Mouse (Mus musculus): ENCODE results near the gene Gm17949.

Gene Gm17949

DNA sequence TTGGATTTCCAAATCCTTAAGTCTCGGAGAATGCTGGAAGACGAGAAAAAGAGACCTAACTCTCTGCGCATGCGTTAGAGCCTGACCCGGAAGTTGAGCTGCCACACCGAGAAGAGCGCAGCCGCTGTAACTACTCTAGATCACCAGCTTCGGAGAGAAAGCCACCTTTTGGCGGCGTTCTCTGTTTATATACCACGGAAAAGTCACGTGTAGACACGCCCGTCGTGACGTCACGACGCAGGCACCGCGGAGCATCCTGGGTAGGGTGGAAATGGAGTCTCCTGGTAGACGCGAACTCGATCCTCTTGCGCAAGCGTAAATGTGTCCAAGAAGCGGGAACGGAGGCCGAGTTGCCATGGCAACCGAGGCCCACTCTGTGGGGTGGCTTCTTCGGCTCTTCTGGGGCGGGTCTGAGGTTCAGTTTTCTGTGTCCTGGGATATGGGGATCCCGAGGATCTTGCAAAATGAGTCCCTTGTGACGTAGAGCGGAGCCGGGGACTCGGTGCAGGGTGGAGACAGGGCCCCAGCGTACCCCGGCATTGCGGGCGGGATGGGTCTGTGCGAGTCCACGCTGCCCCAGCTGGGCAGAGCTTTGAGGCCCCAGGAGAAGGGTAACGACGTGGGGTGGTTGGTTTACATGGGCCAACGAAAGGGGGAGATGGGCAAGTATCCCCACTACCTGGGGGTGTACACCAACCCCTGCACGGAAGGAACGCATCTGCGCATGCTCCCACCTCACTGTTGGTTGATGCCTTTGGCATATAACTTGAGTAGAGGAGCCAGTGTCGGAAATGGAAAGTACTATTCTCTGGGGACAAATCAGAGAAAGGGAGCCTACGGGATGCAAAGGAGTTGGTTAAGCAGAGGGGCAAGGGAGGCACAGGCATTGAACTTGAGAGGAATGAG is at the start of gene Gm17949, which contains the start of gene Gtf2f1:
TSS of gene Gm17949 (plus strand) at position 234 of the 906 bp plus-strand sequence.
TSS of gene Gtf2f1 (minus strand) at position 53 of the 906 bp plus-strand sequence.
- DNase-seq (ENCODE audit: low spot score), result peak; percentile 77

DNA sequence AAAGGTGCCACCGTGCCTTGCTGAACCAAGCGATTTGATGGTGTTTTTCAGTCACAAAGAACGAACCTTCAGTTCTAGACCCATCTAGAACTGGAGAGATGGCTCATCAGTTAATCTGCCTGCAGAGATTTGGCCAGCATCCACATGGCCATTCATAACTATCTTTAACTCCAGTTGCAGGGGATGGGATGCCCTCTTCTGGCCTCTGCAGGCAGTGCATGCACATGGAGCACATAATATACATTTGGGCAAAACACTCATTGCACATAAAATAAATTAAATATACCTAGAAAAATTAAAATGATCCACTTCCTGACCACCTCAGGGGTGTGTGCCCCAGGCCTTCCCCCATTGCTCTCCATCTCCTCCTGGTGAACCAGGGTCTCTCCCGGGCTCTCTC is 49.4 kb upstream of the Gm17949 start:
- no peak for DNase-seq (ENCODE audit: low spot score)

DNA sequence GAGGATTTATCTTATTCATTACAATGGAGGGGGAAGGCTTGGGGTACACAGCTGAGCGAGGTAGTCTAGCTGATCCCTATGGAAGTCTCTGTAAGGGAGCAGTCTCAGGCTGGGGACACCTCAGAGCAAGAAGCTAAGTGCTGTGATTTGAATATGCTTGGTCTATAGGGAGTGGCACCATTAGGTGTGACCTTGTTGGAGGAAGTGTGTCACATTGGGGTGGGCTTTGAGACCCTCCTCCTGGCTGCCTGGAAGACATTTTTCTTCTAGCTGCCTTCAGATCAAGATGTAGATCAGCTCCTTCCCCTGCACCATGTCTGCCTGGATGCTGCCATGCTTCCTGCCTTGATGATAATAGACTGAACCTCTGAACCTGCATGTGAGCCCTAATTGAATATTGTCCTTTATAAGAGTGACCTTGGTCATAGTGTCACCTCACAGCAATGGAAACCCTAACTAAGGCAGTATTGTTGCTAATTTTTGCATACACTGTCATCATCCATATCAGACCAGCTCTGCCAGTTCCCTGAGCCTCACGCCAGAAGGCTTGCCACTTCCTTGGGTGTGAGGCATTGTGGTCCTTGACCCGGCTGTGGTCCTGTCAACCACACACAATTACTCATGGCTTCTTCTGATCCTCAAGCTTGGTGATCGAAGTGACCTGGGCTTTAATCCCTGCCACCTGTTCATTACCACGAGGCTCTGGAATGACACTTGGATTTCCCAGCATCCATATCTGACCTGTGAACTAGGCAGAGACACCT is 48.4 kb upstream of the Gm17949 start:
- no peak for DNase-seq (ENCODE audit: low spot score)

DNA sequence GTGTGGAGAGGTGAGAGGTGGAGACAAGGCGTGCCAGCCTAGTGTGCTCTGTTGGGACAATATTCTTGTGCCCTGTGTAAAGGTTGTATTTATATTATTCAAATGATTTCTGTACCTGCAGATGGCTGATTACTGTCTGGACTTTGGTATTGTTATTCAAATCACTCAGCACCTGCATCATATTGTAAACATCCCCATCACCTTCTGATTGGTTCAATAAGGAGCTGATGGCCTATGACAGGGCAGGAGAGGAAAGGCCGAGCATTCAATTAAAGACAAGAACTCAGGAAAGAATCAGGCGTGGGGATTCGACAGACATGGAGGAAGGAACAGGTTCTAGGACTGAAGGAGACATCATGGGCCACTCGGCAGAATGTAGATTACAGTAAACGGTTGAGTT is 47.6 kb upstream of the Gm17949 start:
- no peak for DNase-seq (ENCODE audit: low spot score)

DNA sequence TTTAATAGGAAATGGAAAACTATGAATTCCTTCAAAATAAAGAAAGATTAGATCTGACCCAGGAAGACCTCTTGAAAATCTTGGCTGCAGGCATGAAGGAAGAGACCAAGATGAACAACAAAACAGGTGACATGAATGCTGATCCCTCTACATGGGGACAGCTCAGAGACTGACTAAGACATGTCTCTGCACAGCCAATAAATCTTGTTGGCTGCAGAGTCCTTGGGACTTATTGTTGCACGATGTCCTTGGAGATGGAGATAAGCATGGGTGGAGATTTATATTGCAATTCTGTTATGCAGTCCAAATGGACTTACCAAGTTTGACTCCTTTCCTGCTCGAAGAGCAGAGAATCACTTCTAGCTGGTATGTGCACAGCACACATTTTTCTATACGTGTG is 41.9 kb upstream of the Gm17949 start:
- DNase-seq (ENCODE audit: low spot score), result no peak

DNA sequence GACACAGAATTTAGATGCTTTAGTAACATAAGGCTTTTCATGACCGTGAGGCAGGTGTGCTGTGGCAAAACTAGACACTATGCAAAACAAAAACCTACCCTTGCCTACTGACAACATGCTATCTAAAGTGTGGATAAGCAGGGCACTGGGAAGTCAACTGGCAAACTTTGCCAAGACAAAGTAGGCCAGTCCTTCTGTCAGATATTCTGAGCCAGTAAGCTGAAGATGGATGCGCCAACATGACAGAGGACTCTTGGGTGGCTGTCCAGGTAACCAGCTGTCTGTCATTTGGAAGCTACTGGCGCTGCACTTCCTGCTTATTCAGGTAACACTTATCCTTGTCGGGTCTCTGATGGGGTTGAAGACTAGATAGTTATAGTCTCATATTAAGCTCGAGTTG is 41.2 kb upstream of the Gm17949 start:
- DNase-seq (ENCODE audit: low spot score), result no peak

DNA sequence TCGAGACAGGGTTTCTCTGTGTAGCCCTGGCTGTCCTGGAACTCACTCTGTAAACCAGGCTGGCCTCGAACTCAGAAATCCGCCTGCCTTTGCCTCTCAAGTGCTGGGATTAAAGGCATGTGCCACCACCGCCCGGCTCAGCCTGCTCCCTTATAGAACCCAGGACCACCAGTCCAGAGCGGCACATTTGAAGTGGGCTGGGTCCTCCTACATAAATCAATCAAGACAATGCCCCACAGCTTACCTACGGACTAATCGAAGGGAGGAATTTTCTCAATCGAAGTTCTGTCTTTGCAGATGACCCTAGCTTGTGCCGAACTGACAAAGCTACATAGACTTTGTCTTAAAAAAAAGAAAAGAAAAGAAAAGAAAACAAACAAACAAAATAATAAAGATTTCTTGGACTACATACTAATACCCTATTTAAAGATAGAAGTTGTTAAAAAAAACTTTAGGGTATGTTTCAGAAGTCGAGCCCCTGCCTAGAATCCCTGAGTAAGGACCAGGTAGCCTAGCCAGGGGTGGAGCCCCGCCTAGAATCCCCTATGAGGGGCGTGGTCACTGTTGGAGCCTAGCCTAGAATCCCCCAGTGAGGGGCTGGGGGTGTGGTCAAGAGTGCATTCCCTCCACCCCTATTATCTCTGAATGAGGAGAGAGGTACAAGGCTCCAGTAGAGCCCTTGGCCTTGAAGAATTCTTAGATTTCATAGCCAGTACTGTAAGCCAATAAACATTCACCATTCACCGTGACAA is 37.1 kb upstream of the Gm17949 start:
- no peak for DNase-seq (ENCODE audit: low spot score)

DNA sequence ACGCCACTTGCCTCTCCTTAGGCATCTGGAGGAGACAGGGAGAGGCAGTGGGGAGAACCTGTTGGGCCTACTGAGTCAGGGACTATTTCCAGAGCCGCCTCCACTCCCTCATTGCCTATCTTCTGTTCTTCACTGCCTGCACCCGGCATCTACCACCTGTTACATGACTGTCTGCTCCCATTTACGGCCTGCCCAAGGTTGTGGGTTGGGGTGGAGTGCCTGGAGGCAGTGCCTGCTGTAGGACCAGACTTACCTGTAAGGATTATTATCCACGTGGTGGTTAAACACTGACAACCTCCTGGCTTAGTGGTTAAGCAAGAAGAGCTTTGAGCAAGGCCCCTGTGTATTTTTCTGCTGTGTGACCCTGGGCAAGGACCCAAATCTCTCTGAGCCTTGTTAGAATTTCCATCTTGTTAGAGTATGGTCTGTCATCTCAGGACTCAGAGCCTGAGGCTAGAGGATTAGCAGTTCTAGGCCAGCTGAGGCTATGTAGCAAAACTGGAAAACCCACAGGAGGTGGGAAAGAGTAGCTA is 36.5 kb upstream of the Gm17949 start:
- DNase-seq (ENCODE audit: low spot score), result no peak

DNA sequence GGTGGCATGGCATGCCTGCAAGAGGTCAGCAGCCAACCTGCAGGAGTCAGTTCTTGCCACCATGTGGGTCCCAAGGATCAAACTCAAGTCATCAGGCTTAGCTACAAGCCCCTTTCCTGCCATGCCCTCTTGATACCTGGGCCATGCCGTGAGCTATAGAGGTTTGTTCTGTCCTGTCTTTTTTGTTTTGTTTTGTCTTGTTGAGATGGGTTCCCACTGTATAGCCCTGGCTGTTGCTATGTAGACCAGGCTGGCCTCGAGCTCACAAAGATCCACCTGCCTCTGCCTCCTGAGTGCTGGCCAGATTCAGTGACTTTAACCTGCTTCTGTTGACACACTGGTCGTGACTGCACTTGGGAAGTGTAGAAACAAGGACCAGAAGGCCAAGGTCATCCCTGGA is 35.9 kb upstream of the Gm17949 start:
- DNase-seq (ENCODE audit: low spot score), result no peak

DNA sequence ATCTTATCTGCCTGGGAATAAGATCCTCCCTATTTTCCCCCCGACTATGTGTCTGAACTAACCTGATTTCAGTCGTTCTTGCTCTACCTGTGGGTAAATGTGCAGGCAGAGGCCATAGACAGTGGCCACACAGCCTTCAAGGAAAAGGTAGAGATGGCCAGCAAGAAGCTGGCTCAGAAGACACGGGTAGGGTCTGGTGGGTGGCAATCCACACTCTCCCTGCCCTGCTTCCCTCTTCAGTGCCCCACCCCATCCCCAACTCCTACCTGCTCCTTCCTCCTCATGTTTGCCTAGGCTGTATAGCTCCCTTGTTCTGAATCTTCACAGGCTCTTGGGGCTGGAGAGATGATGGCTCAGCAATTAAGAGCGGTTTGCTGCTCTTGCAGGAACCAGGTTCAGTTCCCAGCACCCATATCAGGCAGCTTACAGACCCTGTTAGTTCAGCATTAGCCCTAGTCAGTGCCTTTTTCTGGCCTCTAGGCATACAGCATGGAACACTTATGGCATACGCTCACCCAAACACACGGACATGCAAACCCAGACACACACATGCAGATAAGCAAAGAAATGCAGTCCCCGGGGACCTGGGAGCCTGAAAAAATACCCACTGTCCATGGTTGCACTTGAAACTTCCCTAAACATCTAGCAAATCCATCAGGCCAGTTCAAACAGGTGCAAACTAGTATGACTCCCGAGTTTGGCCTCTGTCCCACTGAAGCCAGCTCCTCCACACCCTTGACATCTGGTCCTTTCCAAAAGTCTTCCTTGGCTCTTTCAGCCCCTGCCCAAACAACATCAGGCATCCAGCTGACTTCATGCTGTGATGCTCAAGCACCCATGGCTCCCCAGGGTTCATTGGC is 34.5 kb upstream of the Gm17949 start:
- DNase-seq (ENCODE audit: low spot score), result no peak

DNA sequence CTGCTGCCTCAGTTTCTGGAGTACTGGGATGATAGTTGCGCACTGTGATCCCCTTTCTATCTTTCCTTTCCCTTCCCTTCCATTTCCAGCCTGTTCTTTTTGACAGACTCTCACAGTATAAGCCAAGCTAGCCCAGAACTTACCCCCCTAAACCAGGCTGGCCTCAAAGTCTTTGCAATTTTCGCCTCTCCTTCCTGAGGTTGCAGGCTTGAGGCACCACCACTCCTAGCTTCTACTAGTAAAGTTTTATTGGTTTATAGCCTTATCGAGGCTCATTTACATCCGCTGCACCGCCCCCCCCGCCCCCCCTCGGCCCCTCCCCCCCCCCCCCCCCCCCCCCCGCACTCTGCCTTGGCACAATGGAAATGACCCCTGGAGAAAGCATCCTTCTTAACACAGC is 31.7 kb upstream of the Gm17949 start:
- DNase-seq (ENCODE audit: low spot score), result no peak

DNA sequence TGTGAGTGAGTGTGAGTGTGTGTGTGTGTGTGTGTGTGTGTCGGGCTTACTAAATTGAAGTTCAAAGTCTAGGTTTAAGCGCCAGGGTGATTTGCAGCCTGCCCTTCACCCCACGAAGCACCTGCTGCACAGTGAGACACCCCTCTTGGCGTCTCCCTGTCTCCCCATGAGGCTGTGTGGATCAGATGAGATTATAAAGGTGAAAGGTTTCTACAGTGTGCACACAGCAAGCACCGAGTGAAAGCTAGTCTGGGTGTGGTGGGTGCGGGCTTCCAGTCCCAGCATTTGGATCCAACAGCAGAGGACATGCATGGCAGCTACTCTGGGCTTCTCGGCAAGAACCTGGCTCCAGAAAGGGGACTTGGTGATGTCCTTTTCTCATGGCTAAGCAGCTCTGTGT is 30.2 kb upstream of the Gm17949 start:
- no peak for DNase-seq (ENCODE audit: low spot score)

DNA sequence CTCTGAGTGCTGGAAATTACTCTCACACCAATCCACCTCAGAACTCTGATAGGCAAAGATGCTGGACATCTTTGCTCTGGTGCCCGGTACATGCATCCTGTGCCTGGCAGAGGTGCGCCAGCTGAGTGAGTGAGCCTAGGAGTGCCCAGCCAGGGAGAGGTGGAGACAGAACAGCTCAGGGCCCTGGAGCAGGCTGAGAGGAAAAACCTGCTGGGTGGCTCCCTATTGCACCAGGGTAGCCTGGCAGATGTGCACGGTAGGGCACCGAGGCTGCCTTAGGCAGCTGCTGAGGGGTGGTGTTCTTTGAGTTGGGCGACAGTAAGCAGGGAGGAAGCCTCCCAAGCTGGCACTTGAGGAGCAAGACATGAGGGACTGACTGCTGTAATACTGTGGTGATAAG is 29.3 kb upstream of the Gm17949 start, which contains the start of gene Acer1:
TSS of gene Acer1 (minus strand) at position 114 of the 400 bp plus-strand sequence.
- DNase-seq (ENCODE audit: low spot score), result no peak

DNA sequence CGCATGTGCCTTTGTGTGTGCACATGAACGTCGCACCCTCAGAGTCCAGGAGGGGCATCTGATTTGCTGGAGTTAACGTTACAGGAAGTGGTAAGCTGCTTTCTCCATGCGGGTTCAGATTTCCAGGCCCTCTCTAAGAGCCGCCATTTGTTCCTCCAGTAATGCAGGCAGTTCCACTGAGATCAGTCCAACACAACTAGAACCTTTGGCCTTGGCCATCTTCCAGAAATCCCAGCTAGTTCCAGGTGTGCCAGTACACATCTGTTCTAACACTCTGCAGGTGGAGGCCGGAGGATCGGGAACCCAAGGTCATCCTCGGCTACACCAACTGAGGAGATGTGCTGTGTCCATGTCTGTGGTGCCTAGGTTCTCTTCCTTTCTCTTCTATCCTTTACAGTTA is 26.4 kb upstream of the Gm17949 start:
- no peak for DNase-seq (ENCODE audit: low spot score)

DNA sequence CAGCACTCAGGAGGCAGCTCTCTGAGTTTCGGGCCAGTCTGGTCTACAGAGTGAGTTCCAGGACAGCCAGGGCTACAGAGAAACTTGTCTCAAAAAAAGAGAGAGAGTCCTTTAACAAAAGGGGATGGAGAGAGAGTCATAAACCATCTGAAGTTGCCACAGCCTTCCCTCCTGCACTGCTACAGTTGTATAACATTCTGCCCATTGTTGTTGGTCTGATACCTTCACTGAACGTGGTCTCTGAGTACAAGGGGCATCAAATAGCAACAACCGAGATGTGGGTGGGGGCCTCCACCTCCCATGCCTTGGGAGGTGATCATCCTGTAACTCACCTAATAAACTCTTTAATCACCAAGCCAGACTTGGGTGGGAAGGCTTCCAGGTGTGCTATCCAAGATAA is 25.6 kb upstream of the Gm17949 start:
- DNase-seq (ENCODE audit: low spot score), result no peak

DNA sequence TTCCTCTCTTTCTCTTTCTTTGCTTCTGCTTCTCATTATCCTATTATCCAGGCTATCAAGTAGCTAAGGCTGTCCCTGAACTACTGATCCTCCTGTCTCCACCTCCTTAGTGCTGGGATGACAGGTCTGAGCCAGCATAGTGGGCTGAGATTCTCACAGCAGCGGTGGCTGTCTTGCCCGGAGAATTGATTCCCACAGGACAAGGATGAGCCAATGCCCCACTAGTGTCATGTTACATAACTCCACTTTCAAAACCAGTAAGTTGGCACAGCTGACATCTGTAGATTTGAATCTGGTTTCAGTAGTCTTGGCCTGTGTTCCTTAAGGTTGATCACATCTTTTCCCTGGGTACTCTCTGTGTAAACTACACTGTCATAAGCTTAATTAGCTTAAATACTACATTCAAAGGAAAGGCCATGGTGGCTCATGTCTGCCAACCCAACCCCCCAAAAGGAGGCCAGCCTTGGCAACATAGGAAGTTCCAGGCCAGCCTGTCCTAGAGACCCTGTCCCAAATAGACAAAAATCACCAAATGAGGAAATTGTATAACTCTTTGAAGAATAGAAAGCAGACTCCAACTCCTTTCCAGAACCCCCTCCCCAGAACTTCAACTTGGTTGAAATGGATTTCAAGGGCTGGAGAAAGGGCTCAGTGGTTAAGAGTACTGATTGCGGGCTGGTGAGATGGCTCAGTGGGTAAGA is 25.0 kb upstream of the Gm17949 start:
- DNase-seq (ENCODE audit: low spot score), result no peak

DNA sequence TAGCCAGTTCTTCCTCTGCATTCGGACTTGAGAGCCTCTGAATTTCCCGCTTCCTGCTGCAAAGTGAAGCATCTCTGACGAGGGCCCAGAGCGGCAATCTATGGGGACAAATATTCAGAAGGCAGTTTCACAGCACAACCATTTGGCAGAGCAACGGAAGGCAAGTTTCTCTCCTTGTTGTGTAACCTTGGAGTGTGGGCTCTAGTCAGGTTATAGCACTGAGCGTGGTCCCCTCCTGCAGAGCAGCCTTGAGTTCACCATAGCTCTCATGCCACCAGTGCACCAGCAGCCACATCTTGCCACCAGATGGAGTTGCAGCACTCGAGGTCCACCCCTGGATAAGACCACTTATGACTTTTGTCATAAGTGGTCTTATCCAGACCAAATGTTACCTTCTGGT is 22.8 kb upstream of the Gm17949 start:
- DNase-seq (ENCODE audit: low spot score), result no peak

DNA sequence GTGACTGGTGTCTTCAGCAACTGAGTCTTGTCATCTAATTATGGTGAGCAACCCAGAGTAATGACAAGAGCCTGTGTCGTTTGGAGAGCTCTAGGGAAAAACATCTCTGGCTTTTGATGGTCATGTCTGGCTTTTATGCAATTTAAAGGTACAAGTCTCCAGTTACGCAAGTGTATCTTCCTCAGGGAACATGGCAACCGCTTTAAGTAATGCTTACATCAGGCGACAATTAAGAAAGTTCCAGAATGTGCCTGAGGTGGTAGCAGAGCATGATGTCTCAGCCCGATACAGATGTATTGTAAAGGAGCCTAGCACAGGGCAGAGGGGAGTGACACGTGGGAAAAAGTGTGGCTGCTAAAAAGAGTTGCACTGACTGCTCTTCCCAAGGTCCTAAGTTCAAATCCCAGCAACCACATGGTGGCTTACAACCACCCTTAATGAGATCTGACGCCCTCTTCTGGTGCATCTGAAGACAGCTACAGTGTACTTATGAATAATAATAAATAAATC is 22.3 kb upstream of the Gm17949 start:
- DNase-seq (ENCODE audit: low spot score), result no peak

DNA sequence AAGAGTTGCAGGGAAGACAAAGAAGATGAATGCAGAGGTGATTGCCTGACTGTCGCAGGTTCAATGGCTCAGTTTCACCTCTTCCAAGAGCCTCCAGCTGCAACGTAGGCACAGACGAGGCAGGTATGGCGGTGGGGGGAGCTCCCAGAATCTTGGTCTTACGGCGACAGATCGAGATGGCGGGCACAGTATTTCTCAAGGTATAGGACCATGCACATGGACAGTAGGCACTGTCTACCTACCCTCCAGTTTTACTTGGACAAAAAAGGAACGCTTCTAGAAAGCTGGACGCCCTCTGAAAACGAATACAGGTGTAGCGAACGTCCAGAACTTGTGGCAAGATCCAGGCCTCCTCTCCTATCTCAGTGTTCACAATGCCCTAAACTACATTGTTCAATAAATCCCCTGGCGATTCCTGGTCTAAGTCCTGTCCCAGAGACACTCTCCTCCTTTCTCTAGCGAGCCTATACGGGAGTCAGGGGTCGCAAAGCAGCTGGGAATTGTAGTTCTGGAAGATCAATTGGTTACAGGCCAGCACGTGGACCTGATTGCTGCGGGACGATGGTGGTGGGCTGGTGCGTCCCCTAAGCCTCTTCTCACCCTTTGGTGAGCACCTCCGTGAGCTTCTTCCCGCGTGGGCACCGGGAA is 21.7 kb upstream of the Gm17949 start:
- no peak for DNase-seq (ENCODE audit: low spot score)
